Mouse (Mus musculus): ENCODE data around the gene Vps26c. TPM values are rescaled to one million over a fixed set of nuclear protein-coding genes. Genes with fewer than 3 reads are reported as not detected.

Gene Vps26c
- polyA plus RNA-seq, 1 experiment from 2014 or later: 41.0 TPM

DNA sequence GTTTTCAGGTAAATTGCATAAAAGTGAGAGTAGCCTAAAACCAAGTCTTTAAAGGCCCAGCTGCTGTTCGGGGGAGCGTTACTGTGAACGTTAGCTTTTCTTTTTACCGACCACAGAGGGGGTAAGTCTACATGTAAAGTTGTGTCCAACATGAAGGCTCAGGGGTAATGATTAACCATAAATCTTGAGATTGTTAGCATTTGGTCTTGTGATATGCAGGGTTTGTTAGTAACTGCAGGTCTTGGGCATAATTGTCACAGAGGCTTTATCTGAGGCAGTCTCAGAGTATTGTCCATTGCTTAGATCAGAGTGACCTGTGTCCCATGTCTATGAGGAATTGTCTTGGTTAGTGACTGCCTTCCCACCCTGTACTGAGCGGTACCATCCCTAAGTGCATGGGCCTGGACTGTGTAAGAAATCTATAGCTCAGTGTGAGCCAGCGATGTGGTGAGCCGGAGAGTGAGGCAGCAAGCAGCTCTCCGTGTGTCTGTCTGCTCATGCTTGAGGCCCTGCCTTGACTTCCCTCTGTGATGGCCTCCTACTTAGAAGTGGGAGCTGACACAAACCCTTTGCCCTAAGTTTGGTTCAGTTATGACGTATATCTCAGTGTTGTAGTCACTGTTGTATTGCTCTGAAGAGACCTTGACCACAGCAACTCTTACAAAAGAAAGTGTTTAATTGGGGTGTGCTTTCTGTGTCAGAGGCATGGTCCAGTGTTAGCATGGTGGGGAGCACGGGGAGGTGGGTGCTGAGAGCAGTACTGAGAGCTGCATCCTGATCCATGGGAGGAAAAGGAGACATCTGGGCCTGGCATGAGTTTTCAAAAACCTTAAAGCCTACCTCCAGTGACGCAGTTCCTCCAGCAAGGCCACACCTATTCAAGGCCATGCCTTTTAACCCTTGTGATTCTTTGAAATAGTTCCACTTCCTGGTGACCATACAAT, 74.8 kb downstream of the Vps26c start:
- 86% methylated on average over 11 of the region's 11 CpGs for WGBS
- peaks cover 89% of the 10 kb centered on the region for H3K36me3 ChIP-seq

DNA sequence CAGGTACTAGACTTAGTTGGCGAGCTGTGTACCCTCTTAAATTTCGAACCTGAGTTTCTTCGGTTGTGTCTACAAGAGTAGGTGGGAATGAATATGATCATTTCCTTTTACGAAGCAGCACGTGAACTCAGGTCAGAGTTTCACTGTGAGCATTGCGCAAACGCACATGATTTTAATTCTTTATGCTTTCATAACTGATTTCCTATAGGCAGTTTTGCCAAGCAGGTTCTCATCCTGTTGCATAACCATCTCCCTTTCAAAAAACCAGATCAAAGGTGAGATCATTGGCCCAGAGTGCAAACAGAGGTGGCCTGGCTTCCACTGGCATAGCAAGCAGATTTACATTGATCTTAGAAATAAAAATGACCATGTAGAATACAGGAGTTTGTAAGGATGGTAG, 77.0 kb downstream of the Vps26c start:
- 93% methylated on average over 7 of the region's 7 CpGs for WGBS
- Histone ChIP-seq H3K27me3 (no peaks in the 10 kb centered on the region), H3K4me3 (no peak overlapping the region), H3K36me3 (peaks cover 84% of the 10 kb centered on the region), H3K27ac (no peak overlapping the region), H3K4me1 (replicated peaks) (no peaks in the 10 kb centered on the region), H3K9me3 (replicated peaks) (no peaks in the 10 kb centered on the region), H3K9ac (no peak overlapping the region), H3K4me2 (no peak overlapping the region)
- no peak for ATAC-seq (replicated peaks; ENCODE audit: insufficient number of reproducible peaks, insufficient read depth, low FRiP score, low read depth)

More for the DNA sequence above, 74.8 kb downstream of the Vps26c start:
- ATAC-seq (replicated peaks; ENCODE audit: insufficient number of reproducible peaks, insufficient read depth, low FRiP score, low read depth): no peak
- no peaks in the 10 kb centered on the region for H3K9me3 ChIP-seq (replicated peaks)
- H3K4me1 ChIP-seq (replicated peaks): no peaks in the 10 kb centered on the region
- no peaks in the 10 kb centered on the region for H3K27me3 ChIP-seq
- H3K4me2 ChIP-seq: no peak overlapping the region
- no peak overlapping the region for H3K27ac ChIP-seq
- no peak overlapping the region for H3K4me3 ChIP-seq
- no peak overlapping the region for H3K9ac ChIP-seq

DNA sequence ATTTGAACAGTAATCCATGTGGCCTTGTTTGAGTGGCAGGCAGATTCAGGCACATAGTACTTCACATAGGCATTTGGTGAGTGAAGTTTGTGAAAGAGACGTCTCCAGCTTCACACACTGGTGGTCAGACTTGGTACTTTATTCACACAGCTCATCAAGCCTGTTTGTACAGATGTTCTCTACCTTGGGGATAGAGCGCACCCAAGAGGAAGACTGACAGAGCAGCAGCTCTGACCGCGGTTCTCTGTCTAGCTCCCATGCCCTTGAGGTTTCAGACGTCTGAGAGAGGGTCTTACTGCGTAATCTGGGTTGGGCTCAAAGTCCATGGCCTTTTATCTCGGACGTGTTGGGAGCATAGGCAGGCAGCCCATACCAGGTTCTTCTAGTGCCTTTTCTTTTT, 77.5 kb downstream of the Vps26c start:
- H3K4me2 ChIP-seq: no peak overlapping the region
- H3K36me3 ChIP-seq: peaks cover 82% of the 10 kb centered on the region
- H3K9ac ChIP-seq: no peak overlapping the region
- no peaks in the 10 kb centered on the region for H3K4me1 ChIP-seq (replicated peaks)
- no peak for ATAC-seq (replicated peaks; ENCODE audit: insufficient number of reproducible peaks, insufficient read depth, low FRiP score, low read depth)
- H3K4me3 ChIP-seq: no peak overlapping the region
- no peak overlapping the region for H3K27ac ChIP-seq
- H3K9me3 ChIP-seq (replicated peaks): no peaks in the 10 kb centered on the region
- 72% methylated on average over 8 of the region's 8 CpGs for WGBS
- no peaks in the 10 kb centered on the region for H3K27me3 ChIP-seq

Other genes with a start within 250 kb of the Vps26c start
- gene Hlcs, start 213.3 kb downstream of the Vps26c start, polyA plus RNA-seq (2015; fragmentation: Nextera tagmentation; extraction: Ambion mirVana): 7.4 and 8.5 TPM in 2 replicates
- 4.5 TPM in 2 replicates for gene Ripply3, start 198.4 kb downstream of the Vps26c start, polyA plus RNA-seq (2015; fragmentation: Nextera tagmentation; extraction: Ambion mirVana)
- 151 and 153 TPM in 2 replicates for gene Ttc3, start 156.2 kb downstream of the Vps26c start, polyA plus RNA-seq (2015; fragmentation: Nextera tagmentation; extraction: Ambion mirVana)
- gene Pigp, start 155.0 kb downstream of the Vps26c start, polyA plus RNA-seq (2015; fragmentation: Nextera tagmentation; extraction: Ambion mirVana): 96.2 and 112 TPM in 2 replicates
- gene Dyrk1a, start 43.2 kb upstream of the Vps26c start, polyA plus RNA-seq (2015; fragmentation: Nextera tagmentation; extraction: Ambion mirVana): 7.1 and 7.3 TPM in 2 replicates

Measured in heart, embryonic 15.5 days (tissue).